Comparison of ENCODE assay signal across 24 mouse cellular contexts in genomic region chr8:106066721-106067120, GRCm38 (mm10). TPM values are rescaled to one million over a fixed set of nuclear protein-coding genes. Genes with fewer than 3 reads are reported as not detected.
DNase-seq lines count a peak whose midpoint lies in the region; ATAC-seq lines count a peak whose summit lies in the region.
"Had no signal": no experiment of that assay in that cellular context is flagged by ENCODE, and none has a peak within 500 bp of the region (broad histone marks: within the 10 kb centered on the region; RNA-seq: fewer than 3 reads in every experiment).

No protein-coding gene starts in this region.

- H3K9ac ChIP-seq in hindbrain, embryonic 16.5 days (ENCODE audit: low read depth, low read length) = no peak overlapping the region
- H3K9ac ChIP-seq: embryonic facial prominence, embryonic 13.5 days; embryonic facial prominence, embryonic 15.5 days; forebrain, embryonic 12.5 days had no signal

- no peak for ATAC-seq in hindbrain, embryonic 16.5 days
- ATAC-seq: activated CD4-positive, CD25-positive, alpha-beta regulatory T cell, adult 4 months; forebrain, embryonic 14.5 days; forebrain, embryonic 16.5 days; Patski had no signal

- no peaks in the 10 kb centered on the region for H3K9me3 ChIP-seq in hindbrain, embryonic 16.5 days (ENCODE audit: control insufficient read depth, low read length)
- H3K9me3 ChIP-seq in hindbrain, embryonic 10.5 days = no peaks in the 10 kb centered on the region
- H3K9me3 ChIP-seq: embryonic facial prominence, embryonic 13.5 days; embryonic facial prominence, embryonic 15.5 days; forebrain, embryonic 10.5 days; forebrain, embryonic 12.5 days had no signal

- H3K4me2 ChIP-seq in hindbrain, embryonic 16.5 days (ENCODE audit: low read length) = no peak overlapping the region
- H3K4me2 ChIP-seq: embryonic facial prominence, embryonic 13.5 days; embryonic facial prominence, embryonic 15.5 days; forebrain, embryonic 12.5 days had no signal

- WGBS in hindbrain, embryonic 16.5 days = 96% methylated on average over 2 of the region's 2 CpGs
- 95% methylated on average over 2 of the region's 2 CpGs for WGBS in hindbrain, embryonic 10.5 days

- peaks cover 3% of the 10 kb centered on the region for H3K4me1 ChIP-seq in hindbrain, embryonic 16.5 days (ENCODE audit: control insufficient read depth, insufficient read depth, low read depth, low read length)
- peaks cover 2% of the 10 kb centered on the region for H3K4me1 ChIP-seq in hindbrain, embryonic 10.5 days (replicated peaks)

- H3K4me3 ChIP-seq in hindbrain, embryonic 16.5 days (ENCODE audit: low read length) = no peak overlapping the region
- no peak overlapping the region for H3K4me3 ChIP-seq in hindbrain, embryonic 10.5 days
- H3K4me3 ChIP-seq: embryonic facial prominence, embryonic 13.5 days; embryonic facial prominence, embryonic 15.5 days; erythroblast, embryonic 14.5 days; forebrain, embryonic 10.5 days; forebrain, embryonic 12.5 days had no signal

- no peak overlapping the region for H3K27ac ChIP-seq in hindbrain, embryonic 16.5 days (ENCODE audit: low read depth, low read length)
- H3K27ac ChIP-seq in hindbrain, embryonic 10.5 days = no peak overlapping the region
- H3K27ac ChIP-seq: embryonic facial prominence, embryonic 13.5 days; embryonic facial prominence, embryonic 15.5 days; forebrain, embryonic 10.5 days; forebrain, embryonic 12.5 days had no signal

- peak; percentile 84 for DNase-seq in heart, adult 11 months
- DNase-seq in heart, adult 8-10 months (ENCODE audit: low spot score) = no peak
- peak; percentile 74 for DNase-seq in brain, adult 2 months (ENCODE audit: low read depth, low spot score)
- DNase-seq in hindbrain, embryonic 10.5 days (ENCODE audit: low spot score) = no peak
- DNase-seq: adrenal gland, adult 8-10 months; adrenal gland, postnatal 14 days; adrenal gland, postnatal 36 days; cerebellum, adult 11 months; cerebellum, adult 18-20 months; cerebellum, adult 8-10 months; cerebellum, adult 9-11 months; cerebellum, postnatal 14 days; cerebellum, postnatal 36 days; embryo, embryonic 11 days had no signal

- H3K27me3 ChIP-seq in hindbrain, embryonic 16.5 days (replicated peaks; ENCODE audit: control insufficient read depth, insufficient read depth, low read length) = no peaks in the 10 kb centered on the region
- no peaks in the 10 kb centered on the region for H3K27me3 ChIP-seq in hindbrain, embryonic 10.5 days (ENCODE audit: insufficient read depth, poor library complexity, severe bottlenecking)
- H3K27me3 ChIP-seq: embryonic facial prominence, embryonic 13.5 days; embryonic facial prominence, embryonic 15.5 days; forebrain, embryonic 12.5 days; Patski had no signal

- H3K36me3 ChIP-seq in hindbrain, embryonic 16.5 days (ENCODE audit: control insufficient read depth, insufficient read depth, low read length) = no peaks in the 10 kb centered on the region
- H3K36me3 ChIP-seq in hindbrain, embryonic 10.5 days = no peaks in the 10 kb centered on the region
- H3K36me3 ChIP-seq: embryonic facial prominence, embryonic 13.5 days; embryonic facial prominence, embryonic 15.5 days; forebrain, embryonic 12.5 days had no signal

RNA-seq across cellular contexts. Expression of gene Nfatc3, which starts 8.1 kb away (rescaled TPM):
- total RNA-seq in heart, adult 8-10 months (2022) = 10 to 100 TPM; 14.1 to 19.5 (median 18.0) TPM
- polyA plus RNA-seq in hindbrain, embryonic 16.5 days (2015; fragmentation: Nextera tagmentation; extraction: Ambion mirVana) = 2.1 and 2.6 TPM in 2 replicates
- 4.2 and 6.2 TPM in 2 replicates for polyA plus RNA-seq in hindbrain, embryonic 10.5 days (2016; fragmentation: Nextera tagmentation; extraction: Ambion mirVana)

RNA-seq across cellular contexts. Expression of gene Ddx28, which starts 55.0 kb away (rescaled TPM):
- total RNA-seq in heart, adult 8-10 months (2022) = 10 to 100 TPM; 11.0 to 12.4 (median 11.2) TPM
- 20.3 and 22.1 TPM in 2 replicates for polyA plus RNA-seq in hindbrain, embryonic 16.5 days (2015; fragmentation: Nextera tagmentation; extraction: Ambion mirVana)
- polyA plus RNA-seq in hindbrain, embryonic 10.5 days (2016; fragmentation: Nextera tagmentation; extraction: Ambion mirVana) = 22.4 and 24.4 TPM in 2 replicates

Comparison
In these comparisons a context has a peak if more than half of its experiments do, and no peak if none do; other contexts are left out.
1. DNase-seq: peak in heart, adult 11 months (single experiment) and brain, adult 2 months (single experiment); none in heart, adult 8-10 months (single experiment) and hindbrain, embryonic 10.5 days (single experiment).